Mouse (Mus musculus): ENCODE results near the gene Pml. TPM values are rescaled to one million over a fixed set of nuclear protein-coding genes. Genes with fewer than 3 reads are reported as not detected.
"Not testable (repeated sequence)": the region's sequence is repeated elsewhere in the genome, so short reads cannot be mapped to it uniquely, and the experiment has no call there.

The Pml gene
- polyA plus RNA-seq, 1 experiment from 2014 or later = 7.1 TPM

DNA sequence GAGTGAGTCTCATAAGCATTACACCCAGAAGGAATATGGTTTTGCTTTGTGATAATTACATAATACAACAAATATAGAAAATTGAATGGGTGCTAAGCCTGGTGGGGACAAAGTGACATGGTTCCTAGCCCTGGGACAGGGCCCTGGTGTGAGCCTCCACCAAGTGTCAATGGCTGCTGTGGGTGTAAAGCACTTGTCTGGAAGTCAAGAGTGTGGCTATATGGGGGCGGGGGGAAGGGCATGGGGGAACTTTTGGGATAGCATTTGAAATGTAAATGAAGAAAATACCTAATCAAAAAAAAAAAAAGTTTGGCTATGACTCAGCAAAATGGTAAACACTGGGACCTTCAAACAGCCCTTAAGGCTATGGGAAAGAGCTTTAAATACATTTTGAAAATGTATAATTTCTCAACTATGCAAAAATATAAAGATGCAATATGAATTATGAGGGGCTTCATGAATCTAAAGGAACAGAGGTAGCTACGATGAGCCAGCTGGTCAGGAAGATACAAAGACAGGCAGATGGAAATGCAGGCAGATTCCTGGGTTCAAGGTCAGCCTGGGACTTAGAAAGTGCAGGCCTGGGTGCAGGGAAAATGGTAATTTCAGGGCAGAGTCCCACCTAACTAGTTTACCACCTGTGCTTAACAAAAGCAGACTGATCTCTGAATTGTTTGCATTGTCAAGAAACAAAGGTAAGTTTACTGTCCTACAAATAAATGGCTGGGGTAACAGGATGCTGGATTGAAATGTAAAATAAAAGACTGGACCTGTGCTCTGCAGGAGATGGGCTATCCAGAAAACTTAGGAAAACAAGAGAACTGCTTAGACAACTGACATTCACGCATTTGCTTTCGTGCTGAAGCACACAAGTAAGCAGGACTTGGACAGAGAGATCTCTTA, 29.5 kb upstream of the Pml start:
- ATAC-seq = no peak
- no peaks in the 10 kb centered on the region for H3K36me3 ChIP-seq (ENCODE audit: poor library complexity, severe bottlenecking)
- no peak overlapping the region for H3K4me2 ChIP-seq

GRCm38 (mm10) chr9:58278313-58278712, 28.7 kb upstream of the Pml start:
- Histone ChIP-seq H3K27me3 (no peaks in the 10 kb centered on the region), H3K4me2 (no peak overlapping the region), H3K9ac (no peak overlapping the region), H3K27ac (no peak overlapping the region), H3K4me3 (no peak overlapping the region), H3K4me1 (peaks cover 12% of the 10 kb centered on the region), H3K9me3 (replicated peaks) (no peaks in the 10 kb centered on the region), H3K36me3 (ENCODE audit: poor library complexity, severe bottlenecking) (no peaks in the 10 kb centered on the region)
- ATAC-seq = no peak
- 90% methylated on average over 4 of the region's 4 CpGs for WGBS

More for the DNA sequence above, 29.5 kb upstream of the Pml start:
- H3K4me1 ChIP-seq = peaks cover 12% of the 10 kb centered on the region
- H3K4me3 ChIP-seq = no peak overlapping the region
- no peak overlapping the region for H3K27ac ChIP-seq
- H3K9me3 ChIP-seq (replicated peaks) = no peaks in the 10 kb centered on the region
- H3K27me3 ChIP-seq = no peaks in the 10 kb centered on the region
- WGBS = 50% methylated on average over 4 of the region's 4 CpGs
- H3K9ac ChIP-seq = no peak overlapping the region

DNA sequence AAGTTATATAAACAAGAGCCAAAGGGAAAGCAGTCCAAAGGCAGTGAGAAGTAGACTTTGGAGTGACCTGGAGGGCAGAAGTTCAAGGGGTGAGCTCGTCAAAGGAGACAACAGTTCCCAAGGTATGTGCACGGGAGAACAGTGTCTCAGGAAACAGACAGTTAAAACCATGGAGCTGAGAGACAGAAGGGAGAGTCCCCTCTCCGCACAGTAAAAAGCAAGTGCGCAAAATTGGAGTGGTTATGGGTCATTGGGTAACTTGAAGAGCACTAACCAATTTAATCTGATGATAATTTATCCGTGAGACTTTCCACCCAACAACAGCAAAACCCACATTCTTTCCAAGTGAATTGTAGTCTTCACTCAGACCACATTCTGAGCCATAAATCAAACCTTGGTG, 26.8 kb upstream of the Pml start:
- no peaks in the 10 kb centered on the region for H3K9me3 ChIP-seq (replicated peaks)
- no peak overlapping the region for H3K4me3 ChIP-seq
- H3K4me2 ChIP-seq = no peak overlapping the region
- ATAC-seq = no peak
- no peak overlapping the region for H3K27ac ChIP-seq
- peaks cover 12% of the 10 kb centered on the region for H3K4me1 ChIP-seq
- no peaks in the 10 kb centered on the region for H3K27me3 ChIP-seq
- H3K36me3 ChIP-seq (ENCODE audit: poor library complexity, severe bottlenecking) = no peaks in the 10 kb centered on the region
- WGBS = 69% methylated on average over 5 of the region's 5 CpGs
- H3K9ac ChIP-seq = no peak overlapping the region

DNA sequence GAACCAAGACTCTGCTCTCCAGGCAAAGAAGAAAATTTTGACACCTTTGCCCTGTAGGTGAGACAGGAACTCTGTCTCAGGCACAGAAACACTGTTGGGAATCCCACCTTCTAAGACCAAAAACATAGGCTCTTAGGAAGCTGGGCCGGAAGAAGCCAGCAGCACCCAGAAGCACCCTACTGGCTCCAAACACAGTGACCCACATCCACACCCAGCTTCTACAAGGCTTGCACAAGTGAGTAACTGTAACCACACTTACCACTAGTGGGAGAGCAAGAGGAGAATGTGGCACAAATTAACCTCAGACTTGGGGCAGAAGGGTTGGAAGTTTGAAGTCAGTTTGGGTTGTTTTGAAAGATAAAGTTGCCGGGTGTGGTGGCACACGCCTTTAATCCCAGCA, 26.2 kb upstream of the Pml start:
- WGBS = 84% methylated on average over 3 of the region's 3 CpGs
- Histone ChIP-seq H3K4me3 (no peak overlapping the region), H3K36me3 (ENCODE audit: poor library complexity, severe bottlenecking) (no peaks in the 10 kb centered on the region), H3K27me3 (no peaks in the 10 kb centered on the region), H3K4me1 (peaks cover 12% of the 10 kb centered on the region), H3K4me2 (no peak overlapping the region), H3K27ac (peak overlapping the region; percentile 25; the same call in 1 of the 2 replicates), H3K9me3 (replicated peaks) (no peaks in the 10 kb centered on the region), H3K9ac (peak overlapping the region; percentile 8; the same call in 1 of the 2 replicates)
- no peak for ATAC-seq

DNA sequence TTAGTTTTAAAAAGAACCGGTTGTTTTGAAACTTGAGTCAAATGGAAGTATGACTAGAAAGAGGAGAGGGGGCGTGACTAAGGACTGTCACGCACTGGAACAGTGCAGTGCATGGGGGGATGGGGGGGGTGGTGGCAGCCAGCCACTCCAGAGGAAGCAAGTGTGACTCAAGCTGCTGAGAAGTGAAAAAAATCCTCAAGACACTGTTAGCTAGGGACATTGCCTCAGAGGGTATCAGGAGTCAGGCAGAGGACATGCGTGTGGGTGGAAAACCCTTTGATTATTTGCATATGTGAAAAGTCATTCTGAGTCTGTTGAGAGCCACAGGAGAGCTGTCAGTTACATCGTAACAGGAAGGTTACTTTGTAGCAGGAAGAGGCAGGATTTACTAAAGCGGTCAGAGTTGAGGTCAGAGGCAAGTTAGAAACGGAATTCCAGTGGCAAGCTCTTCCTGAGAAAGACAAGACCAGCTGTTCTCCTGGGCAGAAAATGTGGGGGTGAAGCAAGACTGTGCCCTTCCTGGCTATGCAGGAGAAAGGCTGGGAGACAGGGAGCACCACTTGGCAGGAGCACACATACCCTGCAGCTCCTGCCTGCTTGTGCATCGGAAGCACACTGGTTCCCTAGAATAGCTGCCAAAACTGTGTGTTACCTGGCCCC, 25.7 kb upstream of the Pml start:
- H3K9me3 ChIP-seq (replicated peaks) = no peaks in the 10 kb centered on the region
- no peak overlapping the region for H3K4me3 ChIP-seq
- no peak for ATAC-seq
- H3K36me3 ChIP-seq (ENCODE audit: poor library complexity, severe bottlenecking) = no peaks in the 10 kb centered on the region
- WGBS = 48% methylated on average over 8 of the region's 8 CpGs
- H3K4me1 ChIP-seq = peaks cover 12% of the 10 kb centered on the region
- no peaks in the 10 kb centered on the region for H3K27me3 ChIP-seq
- peak overlapping the region; percentile 8; the same call in 1 of the 2 replicates for H3K9ac ChIP-seq
- H3K4me2 ChIP-seq = no peak overlapping the region
- H3K27ac ChIP-seq = peak overlapping the region; percentile 25; the same call in 1 of the 2 replicates

GRCm38 (mm10) chr9:58274626-58275025, 25.0 kb upstream of the Pml start:
- Histone ChIP-seq H3K27me3 (no peaks in the 10 kb centered on the region), H3K27ac (no peak overlapping the region), H3K36me3 (ENCODE audit: poor library complexity, severe bottlenecking) (no peaks in the 10 kb centered on the region), H3K4me1 (peaks cover 12% of the 10 kb centered on the region), H3K9ac (no peak overlapping the region), H3K9me3 (replicated peaks) (no peaks in the 10 kb centered on the region), H3K4me2 (no peak overlapping the region), H3K4me3 (no peak overlapping the region)
- 50% methylated on average over 3 of the region's 3 CpGs for WGBS
- ATAC-seq = no peak

- H3K4me2 ChIP-seq = no peak overlapping the region
- H3K4me1 ChIP-seq = peaks cover 12% of the 10 kb centered on the region
- H3K9ac ChIP-seq = no peak overlapping the region
- H3K27me3 ChIP-seq = no peaks in the 10 kb centered on the region
- H3K27ac ChIP-seq = no peak overlapping the region
- WGBS = 78% methylated on average over 7 of the region's 7 CpGs
- H3K9me3 ChIP-seq (replicated peaks) = no peaks in the 10 kb centered on the region
- no peaks in the 10 kb centered on the region for H3K36me3 ChIP-seq (ENCODE audit: poor library complexity, severe bottlenecking)
- no peak for ATAC-seq
- no peak overlapping the region for H3K4me3 ChIP-seq
Measured at GRCm38 (mm10) chr9:58274101-58274604, 24.6 kb upstream of the Pml start.

DNA sequence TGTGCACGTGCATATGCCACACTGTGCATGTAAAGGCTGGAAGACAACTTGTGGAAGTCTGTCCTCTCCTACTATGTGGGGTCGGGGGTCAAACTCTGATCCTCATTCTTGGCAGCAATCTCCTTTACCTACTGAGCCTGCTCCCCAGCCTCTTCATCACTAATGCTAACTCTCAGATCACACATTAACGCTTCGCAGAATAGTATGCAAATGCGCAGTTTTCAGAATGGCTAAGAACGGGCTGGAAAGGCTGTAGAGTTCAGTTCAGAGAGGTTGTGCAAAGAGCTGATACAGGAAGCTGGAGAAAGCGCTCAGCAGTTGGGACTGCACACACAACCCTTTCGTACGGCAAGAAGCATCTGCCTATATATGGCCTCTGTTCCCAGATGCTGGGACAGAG, 23.3 kb upstream of the Pml start:
- Histone ChIP-seq H3K9me3 (replicated peaks) (no peaks in the 10 kb centered on the region), H3K9ac (no peak overlapping the region), H3K4me1 (peaks cover 12% of the 10 kb centered on the region), H3K4me3 (no peak overlapping the region), H3K4me2 (no peak overlapping the region), H3K27me3 (no peaks in the 10 kb centered on the region), H3K36me3 (ENCODE audit: poor library complexity, severe bottlenecking) (no peaks in the 10 kb centered on the region), H3K27ac (no peak overlapping the region)
- ATAC-seq = no peak
- 82% methylated on average over 9 of the region's 9 CpGs for WGBS

DNA sequence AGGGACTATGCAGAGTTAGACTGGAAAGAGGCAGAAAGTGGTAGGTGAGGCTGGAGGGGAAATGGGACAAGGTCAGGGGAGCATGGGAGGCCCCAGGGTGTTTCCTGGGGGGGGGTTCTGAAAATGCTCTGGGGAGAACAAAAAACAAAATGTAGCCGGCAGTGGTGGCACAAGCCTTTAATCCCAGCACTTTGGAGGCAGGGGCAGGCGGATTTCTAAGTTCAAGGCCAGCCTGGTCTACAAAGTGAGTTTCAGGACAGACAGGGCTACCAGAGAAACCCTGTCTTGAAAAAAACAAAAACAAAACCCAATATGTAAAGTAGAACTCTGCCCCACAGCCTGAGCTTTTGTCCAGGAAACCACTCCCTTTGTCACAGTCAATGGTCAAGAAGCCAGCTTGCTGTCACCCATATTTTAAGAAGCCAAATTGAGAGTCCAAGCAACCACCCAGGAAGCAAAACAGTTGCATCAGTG, 22.5 kb upstream of the Pml start:
- H3K4me2 ChIP-seq = no peak overlapping the region
- H3K27me3 ChIP-seq = no peaks in the 10 kb centered on the region
- no peaks in the 10 kb centered on the region for H3K36me3 ChIP-seq (ENCODE audit: poor library complexity, severe bottlenecking)
- ATAC-seq = no peak
- WGBS = 81% methylated on average over 2 of the region's 2 CpGs
- no peak overlapping the region for H3K4me3 ChIP-seq
- H3K9me3 ChIP-seq (replicated peaks) = no peaks in the 10 kb centered on the region
- H3K4me1 ChIP-seq = peaks cover 12% of the 10 kb centered on the region
- H3K27ac ChIP-seq = no peak overlapping the region
- no peak overlapping the region for H3K9ac ChIP-seq

DNA sequence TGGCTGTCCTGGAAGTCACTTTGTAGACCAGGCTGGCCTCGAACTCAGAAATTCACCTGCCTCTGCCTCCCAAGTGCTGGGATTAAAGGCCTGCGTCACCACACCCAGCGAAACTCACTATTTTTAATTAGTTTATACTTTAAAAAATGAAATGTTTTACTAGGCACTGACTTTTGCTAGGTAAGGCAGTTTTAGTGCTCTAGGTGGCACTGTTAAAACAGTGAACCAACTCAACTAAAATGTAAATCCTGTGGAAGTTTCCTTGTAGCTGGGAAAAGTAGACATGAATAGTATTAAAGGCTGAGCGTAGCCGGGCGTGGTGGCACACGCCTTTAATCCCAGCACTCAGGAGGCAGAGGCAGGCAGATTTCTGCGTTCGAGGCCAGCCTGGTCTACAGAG, 22.0 kb upstream of the Pml start:
- H3K9ac ChIP-seq = not testable (repeated sequence)
- WGBS = 93% methylated on average over 9 of the region's 9 CpGs

DNA sequence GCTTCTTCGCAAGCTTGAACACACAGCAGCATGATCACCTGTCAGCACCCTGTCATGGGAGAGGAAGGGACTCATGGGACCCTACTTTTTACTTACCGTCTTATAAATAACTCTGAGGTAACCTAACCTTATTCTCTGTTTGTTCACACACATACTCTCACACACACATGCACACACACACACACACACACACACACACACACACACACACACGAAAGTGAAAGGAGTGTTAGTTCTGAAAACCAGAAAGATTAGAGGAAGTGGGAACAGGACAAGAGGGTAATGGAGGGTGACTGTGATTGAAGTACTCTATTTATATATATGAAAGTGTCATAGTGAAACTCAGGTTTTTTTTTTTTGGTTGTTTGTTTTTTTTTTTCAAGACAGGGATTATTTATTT, 21.5 kb upstream of the Pml start:
- 87% methylated on average over 3 of the region's 3 CpGs for WGBS
- no peak for ATAC-seq
- H3K4me2 ChIP-seq = no peak overlapping the region

More for the DNA sequence above, 22.0 kb upstream of the Pml start:
- not testable (repeated sequence) for H3K4me2 ChIP-seq; ATAC-seq; H3K27me3 ChIP-seq; H3K4me3 ChIP-seq; H3K9me3 ChIP-seq (replicated peaks); H3K27ac ChIP-seq; H3K36me3 ChIP-seq (ENCODE audit: poor library complexity, severe bottlenecking)
- peaks cover 14% of the 10 kb centered on the region for H3K4me1 ChIP-seq

DNA sequence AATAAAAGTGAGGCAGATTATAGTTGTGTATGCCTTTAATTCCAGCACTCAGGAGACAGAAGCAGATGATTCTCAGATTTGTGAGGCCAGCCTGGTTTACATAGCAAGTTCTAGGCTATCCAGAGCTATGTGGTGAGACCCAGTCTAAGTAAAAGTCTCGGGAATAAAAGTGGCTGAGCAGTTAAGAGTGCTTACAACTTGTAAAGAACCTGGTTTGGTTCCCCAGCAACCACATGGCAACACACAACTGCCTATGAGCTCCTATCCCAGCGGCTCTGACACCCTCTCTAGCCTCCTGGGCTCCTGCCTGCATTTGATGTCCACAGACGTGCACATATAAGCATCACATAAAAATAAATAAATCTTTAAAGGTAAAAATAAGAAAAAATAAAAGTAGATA, 20.5 kb upstream of the Pml start:
- Histone ChIP-seq H3K27ac (no peak overlapping the region), H3K4me3 (no peak overlapping the region), H3K4me1 (peaks cover 11% of the 10 kb centered on the region), H3K4me2 (no peak overlapping the region), H3K9ac (no peak overlapping the region), H3K36me3 (ENCODE audit: poor library complexity, severe bottlenecking) (no peaks in the 10 kb centered on the region), H3K27me3 (no peaks in the 10 kb centered on the region), H3K9me3 (replicated peaks) (no peaks in the 10 kb centered on the region)
- no peak for ATAC-seq
- 68% methylated on average over 3 of the region's 3 CpGs for WGBS

More for the DNA sequence above, 21.5 kb upstream of the Pml start:
- H3K4me3 ChIP-seq = no peak overlapping the region
- H3K27me3 ChIP-seq = no peaks in the 10 kb centered on the region
- H3K9me3 ChIP-seq (replicated peaks) = no peaks in the 10 kb centered on the region
- peaks cover 18% of the 10 kb centered on the region for H3K4me1 ChIP-seq
- no peaks in the 10 kb centered on the region for H3K36me3 ChIP-seq (ENCODE audit: poor library complexity, severe bottlenecking)
- H3K27ac ChIP-seq = no peak overlapping the region
- no peak overlapping the region for H3K9ac ChIP-seq
